20 mouse cellular contexts compared by ENCODE assay signal in the genomic region with DNA sequence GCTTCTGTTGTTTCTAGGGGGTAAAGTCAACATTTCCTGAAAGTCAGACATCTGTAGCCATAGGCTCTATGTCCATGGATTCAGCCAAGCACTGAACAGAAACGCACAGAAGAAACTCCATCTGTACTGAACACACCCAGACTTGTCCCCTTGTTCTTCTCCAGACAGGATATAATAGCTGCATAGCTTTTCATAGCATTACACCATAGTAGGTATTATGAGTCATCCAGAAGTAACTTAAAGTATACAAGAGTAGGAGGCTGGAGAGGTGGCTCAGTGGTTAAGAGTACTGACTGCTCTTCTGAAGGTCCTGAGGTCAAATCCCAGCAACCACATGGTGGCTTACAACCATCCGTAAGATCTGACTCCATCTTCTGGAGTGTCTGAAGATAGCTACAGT.
"Had no signal": no experiment of that assay in that cellular context is flagged by ENCODE, and none has a peak within 500 bp of the region (broad histone marks: within the 10 kb centered on the region; RNA-seq: fewer than 3 reads in every experiment).

No protein-coding gene starts in this region.

- H3K9me3 ChIP-seq: kidney, embryonic 15.5 days; liver, embryonic 13.5 days; megakaryocyte, embryonic 14.5 days; midbrain, embryonic 10.5 days; midbrain, embryonic 13.5 days; neural tube, embryonic 12.5 days; neural tube, embryonic 15.5 days; stomach, embryonic 15.5 days had no signal

- H3K4me1 ChIP-seq: megakaryocyte, embryonic 14.5 days; midbrain, embryonic 13.5 days; neural tube, embryonic 12.5 days; stomach, embryonic 15.5 days had no signal

- H3K4me3 ChIP-seq: kidney, embryonic 15.5 days; left cerebral cortex, adult 2 months; liver, embryonic 13.5 days; megakaryocyte, embryonic 14.5 days; midbrain, embryonic 10.5 days; midbrain, embryonic 13.5 days; neural tube, embryonic 12.5 days; neural tube, embryonic 15.5 days; stomach, embryonic 15.5 days had no signal

- H3K4me2 ChIP-seq: kidney, embryonic 15.5 days; liver, embryonic 13.5 days; midbrain, embryonic 13.5 days; neural tube, embryonic 12.5 days; neural tube, embryonic 15.5 days; stomach, embryonic 15.5 days had no signal

- H3K9ac ChIP-seq: kidney, embryonic 15.5 days; liver, embryonic 13.5 days; midbrain, embryonic 13.5 days; neural tube, embryonic 12.5 days; neural tube, embryonic 15.5 days; stomach, embryonic 15.5 days had no signal

- H3K27ac ChIP-seq: kidney, embryonic 15.5 days; left cerebral cortex, adult 2 months; liver, embryonic 13.5 days; midbrain, embryonic 10.5 days; midbrain, embryonic 13.5 days; neural tube, embryonic 12.5 days; neural tube, embryonic 15.5 days; stomach, embryonic 15.5 days had no signal

- DNase-seq: kidney, adult 8-10 months; kidney, postnatal 10 days; kidney, postnatal 36 days; layer of hippocampus, postnatal 36 days; liver, embryonic 13.5 days; lung, adult 2 months; lung, postnatal 36 days; right cerebral cortex, adult 18-20 months; right cerebral cortex, postnatal 14 days; spleen, adult 18-20 months; thymus, postnatal 25 days had no signal

- H3K27me3 ChIP-seq: kidney, embryonic 15.5 days; liver, embryonic 13.5 days; megakaryocyte, embryonic 14.5 days; midbrain, embryonic 13.5 days; neural tube, embryonic 12.5 days; neural tube, embryonic 15.5 days; stomach, embryonic 15.5 days had no signal

- ATAC-seq: midbrain, embryonic 13.5 days; midbrain, embryonic 16.5 days had no signal
